Mouse (Mus musculus): ENCODE measurements around the gene Ufsp1. TPM values are rescaled to one million over a fixed set of nuclear protein-coding genes. Genes with fewer than 3 reads are reported as not detected.

Ufsp1 gene
- polyA plus RNA-seq, 1 experiment from 2014 or later = 8.6 TPM

Small RNA genes lying within 50 kb of the gene (microRNA-seq; reads per million reads assigned to microRNA genes)
- gene Mir7036 (0.83 reads per million), gene Mir8116 (not detected)

Other genes with a start within 250 kb of the Ufsp1 start
- 187 and 192 TPM in 2 replicates for gene Ap1s1, start 248.5 kb upstream of the Ufsp1 start, polyA plus RNA-seq (2015; fragmentation: Nextera tagmentation; extraction: Ambion mirVana)
- gene Serpine1, start 222.4 kb upstream of the Ufsp1 start, polyA plus RNA-seq (2015; fragmentation: Nextera tagmentation; extraction: Ambion mirVana) = 0.24 and 0.45 TPM in 2 replicates
- 8.1 and 9.3 TPM in 2 replicates for gene Trim56, start 178.4 kb upstream of the Ufsp1 start, polyA plus RNA-seq (2015; fragmentation: Nextera tagmentation; extraction: Ambion mirVana)
- 0.15 TPM in 1 of 2 replicates, not detected in the other for gene Muc3, start 145.3 kb upstream of the Ufsp1 start, polyA plus RNA-seq (2015; fragmentation: Nextera tagmentation; extraction: Ambion mirVana)
- 1.1 TPM in 2 replicates for gene Muc3a, start 82.2 kb upstream of the Ufsp1 start, polyA plus RNA-seq (2015; fragmentation: Nextera tagmentation; extraction: Ambion mirVana)
- gene Ache, start 7.1 kb upstream of the Ufsp1 start, polyA plus RNA-seq (2015; fragmentation: Nextera tagmentation; extraction: Ambion mirVana) = 9.8 and 10.8 TPM in 2 replicates
- gene Srrt, start 13.0 kb downstream of the Ufsp1 start, polyA plus RNA-seq (2015; fragmentation: Nextera tagmentation; extraction: Ambion mirVana) = 113 and 116 TPM in 2 replicates
- 77.6 and 77.8 TPM in 2 replicates for gene Trip6, start 19.8 kb downstream of the Ufsp1 start, polyA plus RNA-seq (2015; fragmentation: Nextera tagmentation; extraction: Ambion mirVana)
- gene Slc12a9, start 39.0 kb downstream of the Ufsp1 start, polyA plus RNA-seq (2015; fragmentation: Nextera tagmentation; extraction: Ambion mirVana) = 12.6 and 13.7 TPM in 2 replicates
- gene Ephb4, start 55.5 kb downstream of the Ufsp1 start, polyA plus RNA-seq (2015; fragmentation: Nextera tagmentation; extraction: Ambion mirVana) = 31.3 and 31.6 TPM in 2 replicates
- gene Zan, start 182.4 kb downstream of the Ufsp1 start, polyA plus RNA-seq (2015; fragmentation: Nextera tagmentation; extraction: Ambion mirVana) = 0.99 TPM in 2 replicates
- gene Pop7, start 207.9 kb downstream of the Ufsp1 start, polyA plus RNA-seq (2015; fragmentation: Nextera tagmentation; extraction: Ambion mirVana) = 46.4 and 48.1 TPM in 2 replicates
- gene Gigyf1, start 223.9 kb downstream of the Ufsp1 start, polyA plus RNA-seq (2015; fragmentation: Nextera tagmentation; extraction: Ambion mirVana) = 7.7 and 9.0 TPM in 2 replicates
- not detected in 2 replicates for gene Epo, start 238.6 kb downstream of the Ufsp1 start, polyA plus RNA-seq (2015; fragmentation: Nextera tagmentation; extraction: Ambion mirVana)
- 257 and 284 TPM in 2 replicates for gene Gnb2, start 238.9 kb downstream of the Ufsp1 start, polyA plus RNA-seq (2015; fragmentation: Nextera tagmentation; extraction: Ambion mirVana)